Mouse (Mus musculus): ENCODE results near the gene Slc35b2. TPM values are rescaled to one million over a fixed set of nuclear protein-coding genes. Genes with fewer than 3 reads are reported as not detected.
A peak's percentile ranks its signal among the peaks of the same experiment; 100 is the strongest.

Slc35b2 gene
- total RNA-seq, 2 experiments from 2014 or later = 23.4 to 26.0 TPM

- peak; percentile 94 to 96 for DNase-seq
Measured at GRCm38 (mm10) chr17:45584096-45584896, 20.6 kb downstream of the Slc35b2 start.

GRCm38 (mm10) chr17:45584939-45585678 is 21.4 kb downstream of the Slc35b2 start:
- peak; percentile 89 to 92 for DNase-seq

GRCm38 (mm10) chr17:45585725-45586448 is 22.2 kb downstream of the Slc35b2 start:
- no peak for DNase-seq

GRCm38 (mm10) chr17:45586449-45586837 is 22.8 kb downstream of the Slc35b2 start:
- no peak for DNase-seq

- no peak for DNase-seq
Measured at GRCm38 (mm10) chr17:45588370-45588769, 24.7 kb downstream of the Slc35b2 start.

GRCm38 (mm10) chr17:45589236-45589635 is 25.6 kb downstream of the Slc35b2 start:
- no peak for DNase-seq

GRCm38 (mm10) chr17:45589844-45590243 is 26.2 kb downstream of the Slc35b2 start:
- no peak for DNase-seq

- no peak for DNase-seq
Measured at GRCm38 (mm10) chr17:45590410-45590809, 26.7 kb downstream of the Slc35b2 start.

- DNase-seq = peak; percentile 85 to 86
Measured at GRCm38 (mm10) chr17:45591701-45592605, 28.3 kb downstream of the Slc35b2 start.

GRCm38 (mm10) chr17:45592606-45593431 is 29.1 kb downstream of the Slc35b2 start:
- peak; percentile 76 to 80 for DNase-seq

GRCm38 (mm10) chr17:45593479-45593878 is 29.8 kb downstream of the Slc35b2 start:
- DNase-seq = no peak

GRCm38 (mm10) chr17:45594195-45594594 is 30.5 kb downstream of the Slc35b2 start:
- DNase-seq = no peak

GRCm38 (mm10) chr17:45594881-45595735 is 31.4 kb downstream of the Slc35b2 start:
- peak; percentile 87 to 89 for DNase-seq

GRCm38 (mm10) chr17:45595736-45596390 is 32.2 kb downstream of the Slc35b2 start:
- no peak for DNase-seq

GRCm38 (mm10) chr17:45596631-45597396 is 33.1 kb downstream of the Slc35b2 start:
- peak; percentile 86 to 91 for DNase-seq

GRCm38 (mm10) chr17:45597787-45598186 is 34.1 kb downstream of the Slc35b2 start:
- DNase-seq = peak; percentile 68 to 69

- DNase-seq = peak in 1 of 2 experiments; percentile 32
Measured at GRCm38 (mm10) chr17:45598376-45598775, 34.7 kb downstream of the Slc35b2 start.

- peak in 1 of 2 experiments; percentile 8 for DNase-seq
Measured at GRCm38 (mm10) chr17:45598891-45599290, 35.2 kb downstream of the Slc35b2 start.
